Mouse (Mus musculus): ENCODE data around the gene Srrm4. TPM values are rescaled to one million over a fixed set of nuclear protein-coding genes. Genes with fewer than 3 reads are reported as not detected.

Gene Srrm4
- polyA plus RNA-seq, 1 experiment, result not detected

DNA sequence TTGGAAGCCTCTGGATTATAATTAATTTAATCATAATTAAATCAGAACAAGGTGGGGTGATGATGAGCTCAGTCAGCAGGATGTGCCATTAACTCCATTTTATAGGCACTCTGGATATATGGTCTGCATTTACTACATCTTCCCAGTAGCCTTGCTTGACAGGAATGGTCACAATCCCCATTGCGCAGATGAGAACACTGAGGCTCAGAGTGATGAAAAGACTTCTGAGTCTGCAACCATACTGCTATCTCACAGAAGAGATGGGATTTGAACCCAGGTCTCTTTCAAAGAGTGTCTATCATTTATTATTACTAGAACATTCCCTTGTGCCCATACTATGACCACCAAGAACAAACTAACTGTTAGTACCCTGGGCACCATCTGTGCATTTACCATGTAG lies 171.4 kb downstream of the Srrm4 start:
- TF ChIP-seq POLR2A (IDR thresholded peaks at IDR 0.05; ENCODE audit: borderline replicate concordance, low read depth, low read length) (no peak), CTCF (IDR thresholded peaks at IDR 0.05; ENCODE audit: low read depth, low read length) (no peak)
- no peaks in the 10 kb centered on the region for H3K4me1 ChIP-seq (ENCODE audit: control insufficient read depth, insufficient read depth, low read length)
- H3K27ac ChIP-seq (ENCODE audit: insufficient read depth, low read depth, low read length), result no peak overlapping the region
- H3K4me3 ChIP-seq (ENCODE audit: insufficient read depth, low read length), result no peak overlapping the region

DNA sequence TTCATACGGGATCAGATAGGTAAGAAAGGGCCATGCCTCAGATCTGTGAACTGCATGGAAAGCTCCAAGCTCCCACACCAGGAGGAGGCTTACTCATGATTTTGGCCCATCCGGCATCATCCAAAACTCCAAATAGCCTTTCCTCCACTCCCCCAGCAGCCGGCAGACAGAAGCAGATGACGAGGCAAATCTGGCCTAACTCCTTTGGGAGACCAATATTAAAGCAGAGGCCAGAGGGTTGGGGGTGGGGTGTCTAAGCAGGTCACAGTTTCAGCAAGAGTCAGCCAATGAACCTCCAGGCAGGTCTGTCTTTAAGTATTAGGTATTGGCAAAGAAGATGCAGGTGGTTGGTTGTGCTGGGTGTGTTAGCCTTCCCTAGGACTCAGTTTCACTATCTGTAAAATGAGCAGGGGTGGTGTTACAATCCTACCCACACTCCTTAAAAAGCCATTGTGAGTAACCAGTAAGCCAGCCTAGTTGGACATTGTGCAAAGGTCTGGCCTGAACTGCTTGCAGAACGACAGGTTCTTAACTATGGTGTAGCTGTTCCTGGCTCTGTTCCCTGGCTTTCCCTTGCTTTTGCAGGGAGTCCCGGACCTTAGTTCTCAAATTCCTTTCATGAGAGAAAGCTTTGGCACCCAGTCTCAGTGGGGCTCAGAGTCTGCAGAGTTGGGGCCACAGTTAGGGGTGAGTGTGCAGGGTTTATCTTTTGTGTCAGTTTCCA lies 172.1 kb downstream of the Srrm4 start:
- Histone ChIP-seq H3K27ac (ENCODE audit: insufficient read depth, low read depth, low read length) (no peak overlapping the region), H3K4me1 (ENCODE audit: control insufficient read depth, insufficient read depth, low read length) (no peaks in the 10 kb centered on the region), H3K4me3 (ENCODE audit: insufficient read depth, low read length) (no peak overlapping the region)
- no peak for TF ChIP-seq POLR2A (IDR thresholded peaks at IDR 0.05; ENCODE audit: borderline replicate concordance, low read depth, low read length)

GRCm38 (mm10) chr5:116416208-116416607 lies 175.4 kb downstream of the Srrm4 start:
- H3K27ac ChIP-seq (ENCODE audit: insufficient read depth, low read depth, low read length), result no peak overlapping the region
- H3K4me1 ChIP-seq (ENCODE audit: control insufficient read depth, insufficient read depth, low read length), result no peaks in the 10 kb centered on the region
- no peak overlapping the region for H3K4me3 ChIP-seq (ENCODE audit: insufficient read depth, low read length)
- TF ChIP-seq CTCF (IDR thresholded peaks at IDR 0.05; ENCODE audit: low read depth, low read length), result no peak
- no peak for TF ChIP-seq POLR2A (IDR thresholded peaks at IDR 0.05; ENCODE audit: borderline replicate concordance, low read depth, low read length)

DNA sequence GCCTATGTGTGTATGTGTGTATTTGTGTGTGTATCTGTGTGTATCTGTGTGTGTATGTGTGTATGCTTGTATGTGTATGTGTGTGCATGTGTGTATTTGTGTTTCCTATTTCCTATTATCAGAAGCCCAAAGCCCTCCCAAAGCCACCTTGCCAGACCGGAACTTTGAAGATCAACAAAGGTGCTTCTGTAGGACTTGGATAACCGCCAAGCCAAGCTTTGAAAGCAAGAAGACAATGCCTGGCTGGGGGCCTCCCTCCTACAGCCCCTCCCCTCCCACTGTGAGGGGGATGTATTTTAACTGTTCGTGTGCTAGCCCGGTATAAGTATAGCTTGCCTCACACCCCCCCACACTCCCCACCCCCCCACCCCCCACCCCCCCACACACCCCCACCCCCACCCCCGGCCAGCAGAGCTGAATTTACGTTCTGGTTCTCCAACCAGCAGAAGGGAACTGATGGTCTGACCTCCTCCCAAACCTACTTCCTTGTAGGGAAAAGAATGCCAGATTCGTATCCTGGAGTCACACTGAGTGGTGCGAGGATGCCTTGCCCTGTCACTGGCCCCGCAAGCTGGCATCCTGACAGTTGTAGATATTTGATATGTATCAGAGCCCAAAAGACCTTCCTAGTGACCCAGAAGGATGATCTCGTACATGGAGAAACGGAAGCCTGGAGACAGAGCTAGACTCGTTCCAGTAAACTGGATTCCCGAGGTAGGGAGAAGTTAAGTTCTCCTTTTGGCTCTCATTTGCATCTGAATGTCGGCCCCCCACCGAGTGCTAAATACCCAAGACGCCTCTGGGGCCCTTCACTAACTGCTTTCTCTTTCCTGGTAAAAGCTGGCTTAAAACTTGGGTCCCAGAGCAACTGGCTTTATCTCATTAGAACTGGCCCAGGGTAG lies 181.7 kb downstream of the Srrm4 start:
- H3K4me3 ChIP-seq (ENCODE audit: insufficient read depth, low read length), result no peak overlapping the region
- no peak overlapping the region for H3K27ac ChIP-seq (ENCODE audit: insufficient read depth, low read depth, low read length)
- TF ChIP-seq CTCF (IDR thresholded peaks at IDR 0.05; ENCODE audit: low read depth, low read length) (no peak), POLR2A (IDR thresholded peaks at IDR 0.05; ENCODE audit: borderline replicate concordance, low read depth, low read length) (no peak)
- no peaks in the 10 kb centered on the region for H3K4me1 ChIP-seq (ENCODE audit: control insufficient read depth, insufficient read depth, low read length)

- TF ChIP-seq CTCF (IDR thresholded peaks at IDR 0.05; ENCODE audit: low read depth, low read length) (no peak), POLR2A (IDR thresholded peaks at IDR 0.05; ENCODE audit: borderline replicate concordance, low read depth, low read length) (no peak)
- Histone ChIP-seq H3K27ac (ENCODE audit: insufficient read depth, low read depth, low read length) (no peak overlapping the region), H3K4me3 (ENCODE audit: insufficient read depth, low read length) (no peak overlapping the region), H3K4me1 (ENCODE audit: control insufficient read depth, insufficient read depth, low read length) (no peaks in the 10 kb centered on the region)
Observed at GRCm38 (mm10) chr5:116408965-116409364, 182.7 kb downstream of the Srrm4 start.

DNA sequence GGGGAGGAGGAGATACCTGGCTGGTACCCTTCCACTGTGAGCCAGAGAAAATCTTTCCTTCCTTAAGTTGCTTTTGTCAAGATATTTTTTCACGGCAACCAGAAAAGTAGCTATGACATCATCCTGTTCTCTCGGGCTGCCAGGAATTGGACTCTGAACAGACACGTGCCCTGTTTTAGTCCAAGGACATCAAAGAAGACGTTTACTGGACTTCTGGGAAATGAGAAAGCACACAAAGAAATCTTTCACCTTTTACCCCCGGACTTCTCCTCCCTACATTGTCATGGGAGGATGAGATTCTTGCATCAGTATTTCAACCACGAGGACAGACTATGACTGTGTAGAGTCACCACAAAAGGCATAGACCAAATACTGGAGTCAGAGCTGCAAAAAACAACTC lies 183.7 kb downstream of the Srrm4 start:
- no peaks in the 10 kb centered on the region for H3K4me1 ChIP-seq (ENCODE audit: control insufficient read depth, insufficient read depth, low read length)
- no peak overlapping the region for H3K27ac ChIP-seq (ENCODE audit: insufficient read depth, low read depth, low read length)
- TF ChIP-seq CTCF (IDR thresholded peaks at IDR 0.05; ENCODE audit: low read depth, low read length), result no peak
- TF ChIP-seq POLR2A (IDR thresholded peaks at IDR 0.05; ENCODE audit: borderline replicate concordance, low read depth, low read length), result no peak
- H3K4me3 ChIP-seq (ENCODE audit: insufficient read depth, low read length), result no peak overlapping the region

GRCm38 (mm10) chr5:116407321-116407720 lies 184.3 kb downstream of the Srrm4 start:
- H3K27ac ChIP-seq (ENCODE audit: insufficient read depth, low read depth, low read length), result no peak overlapping the region
- no peak overlapping the region for H3K4me3 ChIP-seq (ENCODE audit: insufficient read depth, low read length)
- no peaks in the 10 kb centered on the region for H3K4me1 ChIP-seq (ENCODE audit: control insufficient read depth, insufficient read depth, low read length)
- no peak for TF ChIP-seq POLR2A (IDR thresholded peaks at IDR 0.05; ENCODE audit: borderline replicate concordance, low read depth, low read length)
- no peak for TF ChIP-seq CTCF (IDR thresholded peaks at IDR 0.05; ENCODE audit: low read depth, low read length)

DNA sequence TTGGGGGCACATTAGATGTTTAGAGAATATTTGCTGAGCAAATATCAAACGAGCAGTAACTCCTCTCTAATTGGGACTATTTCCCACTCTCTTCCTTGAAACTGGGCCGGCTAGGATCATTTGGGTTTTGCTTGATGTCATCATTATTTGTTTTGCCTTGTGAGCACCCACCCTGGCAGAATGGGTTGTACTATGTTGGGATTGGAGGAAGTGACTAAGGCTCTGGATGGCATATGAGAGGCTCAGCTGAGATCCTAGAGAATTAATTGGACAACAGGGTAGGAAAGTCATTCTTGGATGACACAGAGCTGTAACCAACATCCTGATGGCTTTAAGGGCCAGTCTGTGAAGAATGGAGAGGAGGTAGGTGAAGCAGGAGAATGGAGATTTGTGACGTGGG lies 185.1 kb downstream of the Srrm4 start:
- Histone ChIP-seq H3K27ac (ENCODE audit: insufficient read depth, low read depth, low read length) (no peak overlapping the region), H3K4me3 (ENCODE audit: insufficient read depth, low read length) (no peak overlapping the region), H3K4me1 (ENCODE audit: control insufficient read depth, insufficient read depth, low read length) (no peaks in the 10 kb centered on the region)
- TF ChIP-seq CTCF (IDR thresholded peaks at IDR 0.05; ENCODE audit: low read depth, low read length), result no peak
- TF ChIP-seq POLR2A (IDR thresholded peaks at IDR 0.05; ENCODE audit: borderline replicate concordance, low read depth, low read length), result no peak

- no peak overlapping the region for H3K4me3 ChIP-seq (ENCODE audit: insufficient read depth, low read length)
- no peaks in the 10 kb centered on the region for H3K4me1 ChIP-seq (ENCODE audit: control insufficient read depth, insufficient read depth, low read length)
- H3K27ac ChIP-seq (ENCODE audit: insufficient read depth, low read depth, low read length), result no peak overlapping the region
- TF ChIP-seq POLR2A (IDR thresholded peaks at IDR 0.05; ENCODE audit: borderline replicate concordance, low read depth, low read length) (no peak), CTCF (IDR thresholded peaks at IDR 0.05; ENCODE audit: low read depth, low read length) (no peak)
Observed at GRCm38 (mm10) chr5:116405934-116406333, 185.7 kb downstream of the Srrm4 start.

DNA sequence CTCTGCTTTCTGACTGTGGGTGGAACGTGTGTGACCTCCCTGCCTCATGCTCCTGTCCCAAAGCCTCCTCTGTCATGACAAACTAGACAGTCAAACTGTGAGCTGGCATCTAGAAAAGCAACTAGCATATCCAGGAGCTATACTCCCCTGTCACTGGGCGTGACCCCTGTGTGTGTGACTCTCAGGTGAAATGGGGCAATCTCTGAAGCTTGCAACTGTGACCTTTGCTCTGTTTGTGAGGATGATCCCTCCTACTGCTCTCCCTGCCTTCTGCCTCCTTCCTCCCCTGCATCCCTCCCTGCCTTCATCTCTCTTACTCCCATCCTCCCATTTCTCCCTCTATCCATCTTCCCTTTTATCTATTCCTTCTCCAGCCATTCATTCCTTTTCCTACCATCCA lies 187.6 kb downstream of the Srrm4 start:
- H3K4me3 ChIP-seq (ENCODE audit: insufficient read depth, low read length), result no peak overlapping the region
- TF ChIP-seq POLR2A (IDR thresholded peaks at IDR 0.05; ENCODE audit: borderline replicate concordance, low read depth, low read length), result no peak
- TF ChIP-seq CTCF (IDR thresholded peaks at IDR 0.05; ENCODE audit: low read depth, low read length), result no peak
- H3K4me1 ChIP-seq (ENCODE audit: control insufficient read depth, insufficient read depth, low read length), result no peaks in the 10 kb centered on the region
- H3K27ac ChIP-seq (ENCODE audit: insufficient read depth, low read depth, low read length), result no peak overlapping the region
